Comparison of ENCODE assay signal across 8 mouse cellular contexts in the genomic region with DNA sequence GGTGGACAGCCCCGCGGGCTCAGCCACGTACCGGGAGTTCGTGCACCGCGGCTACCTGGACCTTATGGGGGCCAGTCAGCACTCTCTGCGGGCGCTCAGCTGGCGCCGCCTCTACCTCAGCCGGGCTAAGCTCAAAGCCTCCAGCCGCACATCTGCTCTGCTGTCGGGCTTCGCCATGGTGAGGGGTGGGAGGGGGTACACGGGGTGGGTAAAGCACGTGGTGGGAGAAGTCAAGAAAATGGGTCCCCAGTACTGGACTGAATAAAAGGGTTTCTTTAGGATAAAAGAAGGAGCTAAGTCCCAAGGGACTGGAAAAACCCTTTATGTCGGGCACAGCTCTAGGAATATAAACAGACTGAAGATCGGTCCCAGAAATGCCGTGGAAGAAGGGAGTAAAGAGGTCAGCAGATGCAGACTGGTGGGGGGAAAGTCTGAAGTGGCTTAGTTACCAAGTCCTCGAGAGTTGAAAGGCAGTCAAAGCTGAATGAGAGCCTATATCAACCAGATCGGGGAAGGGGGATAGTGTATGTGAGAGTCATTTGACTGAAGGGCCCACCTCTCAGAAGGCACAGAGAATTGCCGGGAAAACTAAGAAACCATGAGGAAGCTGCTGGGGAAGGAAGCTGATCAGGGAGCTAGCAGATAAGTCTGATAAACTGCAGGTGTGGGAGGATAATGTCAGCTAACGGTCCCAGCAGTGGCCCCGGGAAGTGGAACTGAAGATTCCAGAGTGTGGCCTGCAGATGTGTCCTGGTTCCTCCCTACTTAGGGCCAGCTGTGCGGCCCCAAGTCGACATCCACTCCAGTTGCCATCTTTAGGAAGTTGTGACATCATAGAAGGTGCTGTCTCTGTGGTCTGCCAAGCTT. TPM values are rescaled to one million over a fixed set of nuclear protein-coding genes. Genes with fewer than 3 reads are reported as not detected.
DNase-seq lines count a peak whose midpoint lies in the region; ATAC-seq and TF ChIP-seq lines count a peak whose summit lies in the region.

No protein-coding gene starts in this region.

- peak overlapping the region; percentile 69 for H3K4me2 ChIP-seq in forebrain, postnatal 0 days (ENCODE audit: low read depth)
- peak overlapping the region; percentile 94 for H3K4me2 ChIP-seq in liver, embryonic 11.5 days
- H3K4me2 ChIP-seq in stomach, embryonic 16.5 days (ENCODE audit: low read depth, low read length) = peak overlapping the region; percentile 94

- no peak for TF ChIP-seq CTCF in layer of hippocampus, adult 2 months (conservative IDR thresholded peaks at IDR 0.05)
- TF ChIP-seq CTCF in forebrain, postnatal 0 days (IDR thresholded peaks at IDR 0.05; ENCODE audit: low read depth) = no peak

- H3K27ac ChIP-seq in layer of hippocampus, adult 2 months = peak overlapping the region; percentile 93
- peak overlapping the region; percentile 85 for H3K27ac ChIP-seq in forebrain, postnatal 0 days (ENCODE audit: low read depth, low read length)
- peak overlapping the region; percentile 88 for H3K27ac ChIP-seq in liver, embryonic 11.5 days (ENCODE audit: low read depth, low read length)
- H3K27ac ChIP-seq in stomach, embryonic 16.5 days (ENCODE audit: low read length) = peak overlapping the region; percentile 94

- 0 out of 2 replicates have a peak, but pooled peaks have one; percentile 6 for ATAC-seq in forebrain, postnatal 0 days
- peak; percentile 1; the same call in 1 of the 2 replicates for ATAC-seq in liver, embryonic 11.5 days (replicated peaks; ENCODE audit: low FRiP score)
- ATAC-seq in stomach, embryonic 16.5 days (ENCODE audit: insufficient read depth, low FRiP score) = peak; percentile 10

- WGBS in forebrain, postnatal 0 days = 8% methylated on average over 27 of the region's 27 CpGs
- WGBS in liver, embryonic 11.5 days = 2% methylated on average over 27 of the region's 27 CpGs
- WGBS in stomach, embryonic 16.5 days = 2% methylated on average over 27 of the region's 27 CpGs

- no peaks in the 10 kb centered on the region for H3K27me3 ChIP-seq in forebrain, postnatal 0 days (ENCODE audit: insufficient read depth, low read length)
- no peaks in the 10 kb centered on the region for H3K27me3 ChIP-seq in liver, embryonic 11.5 days (replicated peaks; ENCODE audit: control insufficient read depth, insufficient read depth, low read length)
- no peaks in the 10 kb centered on the region for H3K27me3 ChIP-seq in stomach, embryonic 16.5 days (ENCODE audit: control insufficient read depth, insufficient read depth, low read length)

- H3K4me1 ChIP-seq in forebrain, postnatal 0 days (ENCODE audit: insufficient read depth) = peaks cover 7% of the 10 kb centered on the region
- H3K4me1 ChIP-seq in liver, embryonic 11.5 days (replicated peaks; ENCODE audit: control insufficient read depth, insufficient read depth, low read length) = peaks cover 43% of the 10 kb centered on the region
- peaks cover 11% of the 10 kb centered on the region for H3K4me1 ChIP-seq in stomach, embryonic 16.5 days (ENCODE audit: control insufficient read depth, insufficient read depth, low read length)

- H3K9ac ChIP-seq in forebrain, postnatal 0 days = peak overlapping the region; percentile 62
- peak overlapping the region; percentile 93 for H3K9ac ChIP-seq in liver, embryonic 11.5 days (ENCODE audit: low read depth, low read length)
- H3K9ac ChIP-seq in stomach, embryonic 16.5 days (ENCODE audit: low read length) = peak overlapping the region; percentile 92

- no peaks in the 10 kb centered on the region for H3K9me3 ChIP-seq in forebrain, postnatal 0 days (ENCODE audit: low read length)
- H3K9me3 ChIP-seq in liver, embryonic 11.5 days (ENCODE audit: control insufficient read depth, low read length) = no peaks in the 10 kb centered on the region
- H3K9me3 ChIP-seq in stomach, embryonic 16.5 days (replicated peaks; ENCODE audit: control insufficient read depth, low read length) = no peaks in the 10 kb centered on the region

- H3K36me3 ChIP-seq in forebrain, postnatal 0 days (ENCODE audit: insufficient read depth) = peaks cover 29% of the 10 kb centered on the region
- peaks cover 5% of the 10 kb centered on the region; the same call in 1 of the 2 replicates for H3K36me3 ChIP-seq in liver, embryonic 11.5 days (ENCODE audit: control insufficient read depth, insufficient read depth, low read length)
- H3K36me3 ChIP-seq in stomach, embryonic 16.5 days (ENCODE audit: control insufficient read depth, insufficient read depth, low read length) = 0 out of 2 replicates have a peak, but pooled peaks cover 4% of the 10 kb centered on the region

- no peak for DNase-seq in layer of hippocampus, adult 2 months (ENCODE audit: low spot score in 2 of 2)
- no peak for DNase-seq in layer of hippocampus, adult 18-20 months (ENCODE audit: low spot score in 2 of 2)
- DNase-seq in R1 (ENCODE audit: low read depth, low spot score) = peak; percentile 26
- peak; percentile 35 for DNase-seq in forebrain, postnatal 0 days
- no peak for DNase-seq in liver, embryonic 11.5 days (ENCODE audit: low spot score)
- DNase-seq in cerebellum, postnatal 10 days = no peak
- no peak for DNase-seq in frontal cortex, postnatal 14 days (ENCODE audit: low spot score in 2 of 2)

- peak overlapping the region; percentile 92 for H3K4me3 ChIP-seq in layer of hippocampus, adult 2 months
- peak overlapping the region; percentile 47 for H3K4me3 ChIP-seq in forebrain, postnatal 0 days (ENCODE audit: low read depth, low read length)
- peak overlapping the region; percentile 79 for H3K4me3 ChIP-seq in liver, embryonic 11.5 days (ENCODE audit: low read depth, low read length)
- H3K4me3 ChIP-seq in stomach, embryonic 16.5 days (replicated peaks; ENCODE audit: low read length) = peak overlapping the region; percentile 72

RNA-seq across cellular contexts. Expression of gene Orai3, which starts 0.7 kb away (rescaled TPM):
- 10 to 100 TPM; 30.1 to 31.5 TPM for total RNA-seq in layer of hippocampus, adult 2 months (2021)
- total RNA-seq in layer of hippocampus, adult 18-20 months (2021) = 10 to 100 TPM; 25.9 to 29.3 TPM
- 19.0 and 19.4 TPM in 2 replicates for total RNA-seq in forebrain, postnatal 0 days (2014; rRNA removed)
- polyA plus RNA-seq in forebrain, postnatal 0 days (2015; fragmentation: Nextera tagmentation; extraction: Ambion mirVana) = 9.6 and 13.4 TPM in 2 replicates
- 22.0 and 23.7 TPM in 2 replicates for polyA plus RNA-seq in liver, embryonic 11.5 days (2014; fragmentation: Nextera tagmentation; extraction: Ambion mirVana)
- polyA plus RNA-seq in stomach, embryonic 16.5 days (2015; fragmentation: Nextera tagmentation; extraction: Ambion mirVana) = 26.7 and 29.0 TPM in 2 replicates

RNA-seq across cellular contexts. Expression of gene Setd1a, which starts 6.2 kb away (rescaled TPM):
- 10 to 100 TPM; 44.5 to 49.4 TPM for total RNA-seq in layer of hippocampus, adult 2 months (2021)
- total RNA-seq in layer of hippocampus, adult 18-20 months (2021) = 10 to 100 TPM; 35.4 to 44.6 TPM
- 18.2 and 20.7 TPM in 2 replicates for total RNA-seq in forebrain, postnatal 0 days (2014; rRNA removed)
- polyA plus RNA-seq in forebrain, postnatal 0 days (2015; fragmentation: Nextera tagmentation; extraction: Ambion mirVana) = 13.2 and 13.7 TPM in 2 replicates
- polyA plus RNA-seq in liver, embryonic 11.5 days (2014; fragmentation: Nextera tagmentation; extraction: Ambion mirVana) = 24.2 and 26.0 TPM in 2 replicates
- polyA plus RNA-seq in stomach, embryonic 16.5 days (2015; fragmentation: Nextera tagmentation; extraction: Ambion mirVana) = 10.5 and 16.4 TPM in 2 replicates

RNA-seq across cellular contexts. Expression of gene Gm49388, which starts 15.1 kb away (rescaled TPM):
- total RNA-seq in layer of hippocampus, adult 2 months (2021) = 1 to 10 TPM; 1.4 to 3.3 TPM
- total RNA-seq in layer of hippocampus, adult 18-20 months (2021) = 1 to 10 TPM; 4.1 to 5.2 TPM
- total RNA-seq in forebrain, postnatal 0 days (2014; rRNA removed) = 0.05 TPM in 1 of 2 replicates, not detected in the other
- not detected in 2 replicates for polyA plus RNA-seq in forebrain, postnatal 0 days (2015; fragmentation: Nextera tagmentation; extraction: Ambion mirVana)
- polyA plus RNA-seq in liver, embryonic 11.5 days (2014; fragmentation: Nextera tagmentation; extraction: Ambion mirVana) = not detected in 2 replicates
- polyA plus RNA-seq in stomach, embryonic 16.5 days (2015; fragmentation: Nextera tagmentation; extraction: Ambion mirVana) = not detected in 2 replicates

RNA-seq across cellular contexts. Expression of gene Fbxl19, which starts 25.9 kb away (rescaled TPM):
- total RNA-seq in layer of hippocampus, adult 2 months (2021) = 10 to 100 TPM; 53.8 to 59.7 TPM
- 10 to 100 TPM; 59.2 to 59.7 TPM for total RNA-seq in layer of hippocampus, adult 18-20 months (2021)
- total RNA-seq in forebrain, postnatal 0 days (2014; rRNA removed) = 162 and 178 TPM in 2 replicates
- 6.9 and 7.9 TPM in 2 replicates for polyA plus RNA-seq in forebrain, postnatal 0 days (2015; fragmentation: Nextera tagmentation; extraction: Ambion mirVana)
- polyA plus RNA-seq in liver, embryonic 11.5 days (2014; fragmentation: Nextera tagmentation; extraction: Ambion mirVana) = 3.1 and 3.7 TPM in 2 replicates
- polyA plus RNA-seq in stomach, embryonic 16.5 days (2015; fragmentation: Nextera tagmentation; extraction: Ambion mirVana) = 2.8 and 3.2 TPM in 2 replicates

RNA-seq across cellular contexts. Expression of gene Hsd3b7, which starts 30.1 kb away (rescaled TPM):
- total RNA-seq in layer of hippocampus, adult 2 months (2021) = 1 to 10 TPM; 7.0 to 8.8 TPM
- total RNA-seq in layer of hippocampus, adult 18-20 months (2021) = 1 to 10 TPM; 6.3 to 7.8 TPM
- 7.1 and 8.4 TPM in 2 replicates for total RNA-seq in forebrain, postnatal 0 days (2014; rRNA removed)
- polyA plus RNA-seq in forebrain, postnatal 0 days (2015; fragmentation: Nextera tagmentation; extraction: Ambion mirVana) = 8.4 and 8.7 TPM in 2 replicates
- polyA plus RNA-seq in liver, embryonic 11.5 days (2014; fragmentation: Nextera tagmentation; extraction: Ambion mirVana) = 31.4 and 32.4 TPM in 2 replicates
- 35.2 and 36.1 TPM in 2 replicates for polyA plus RNA-seq in stomach, embryonic 16.5 days (2015; fragmentation: Nextera tagmentation; extraction: Ambion mirVana)

Comparison
In these comparisons a context has a peak if more than half of its experiments do, and no peak if none do; other contexts are left out.
1. DNase-seq: peak in R1 (single experiment) and forebrain, postnatal 0 days (single experiment); none in layer of hippocampus, adult 2 months (0 of 2), layer of hippocampus, adult 18-20 months (0 of 2), liver, embryonic 11.5 days (single experiment), cerebellum, postnatal 10 days (0 of 2) and frontal cortex, postnatal 14 days (0 of 2).
2. Peak in every context shown above with its lines, with median percentiles within 50 percentile points of each other: H3K27ac ChIP-seq, H3K4me3 ChIP-seq, ATAC-seq, H3K4me2 ChIP-seq and H3K9ac ChIP-seq.